Mouse (Mus musculus) ES-CJ7 (cell line): Measurements from ENCODE around the gene Tdrkh.

Experiments used
- DNase-seq: peaks from one replicate; pipeline ENCODE4 v3.0.0; 2011; ENCODE audit warnings: low read depth, low spot score

Gene Tdrkh

GRCm38 (mm10) chr3:94413031-94413679 is at the start of gene Tdrkh:
Gene Tdrkh (plus strand): TSS chr3:94413273.
- DNase-seq: peak; percentile 97

GRCm38 (mm10) chr3:94363291-94364153 is 49.6 kb upstream of the Tdrkh start:
- no peak for DNase-seq

GRCm38 (mm10) chr3:94364154-94364526 is 48.9 kb upstream of the Tdrkh start:
- no peak for DNase-seq

GRCm38 (mm10) chr3:94366761-94367160 is 46.3 kb upstream of the Tdrkh start:
- peak; percentile 82 for DNase-seq

- DNase-seq: no peak
Measured at GRCm38 (mm10) chr3:94367511-94367910, 45.6 kb upstream of the Tdrkh start.

- no peak for DNase-seq
Measured at GRCm38 (mm10) chr3:94368631-94369030, 44.4 kb upstream of the Tdrkh start.

- peak; percentile 53 for DNase-seq
Measured at GRCm38 (mm10) chr3:94369709-94370108, 43.4 kb upstream of the Tdrkh start.

GRCm38 (mm10) chr3:94371637-94372036 is 41.4 kb upstream of the Tdrkh start:
- no peak for DNase-seq

- DNase-seq: no peak
Measured at GRCm38 (mm10) chr3:94372038-94372437, 41.0 kb upstream of the Tdrkh start.

- no peak for DNase-seq
Measured at GRCm38 (mm10) chr3:94372641-94373040, 40.4 kb upstream of the Tdrkh start, which contains the start of gene Rorc. Gene Rorc (plus strand): TSS chr3:94372794.

GRCm38 (mm10) chr3:94373090-94373489 is 40.0 kb upstream of the Tdrkh start:
- DNase-seq: peak; percentile 43

GRCm38 (mm10) chr3:94373597-94374011 is 39.5 kb upstream of the Tdrkh start:
- DNase-seq: no peak

- no peak for DNase-seq
Measured at GRCm38 (mm10) chr3:94374636-94375035, 38.4 kb upstream of the Tdrkh start.

- DNase-seq: no peak
Measured at GRCm38 (mm10) chr3:94375146-94375545, 37.9 kb upstream of the Tdrkh start.

GRCm38 (mm10) chr3:94375861-94376260 is 37.2 kb upstream of the Tdrkh start:
- DNase-seq: no peak

- peak; percentile 60 for DNase-seq
Measured at GRCm38 (mm10) chr3:94377028-94377923, 35.8 kb upstream of the Tdrkh start.

- no peak for DNase-seq
Measured at GRCm38 (mm10) chr3:94379831-94380510, 33.1 kb upstream of the Tdrkh start.

- DNase-seq: no peak
Measured at GRCm38 (mm10) chr3:94382308-94382707, 30.8 kb upstream of the Tdrkh start.

GRCm38 (mm10) chr3:94383476-94383875 is 29.6 kb upstream of the Tdrkh start:
- DNase-seq: no peak

- no peak for DNase-seq
Measured at GRCm38 (mm10) chr3:94386671-94387070, 26.4 kb upstream of the Tdrkh start.

GRCm38 (mm10) chr3:94387391-94387790 is 25.7 kb upstream of the Tdrkh start:
- no peak for DNase-seq
